Mouse (Mus musculus) c-Kit-positive CD71-positive TER-119-negative erythroid progenitor cells, embryonic 14.5 days (primary cell): Measurements from ENCODE around the gene Cdkn2c.

ENCODE experiments used
- DNase-seq: peaks from one replicate; pipeline ENCODE4 v3.0.0-alpha.2; 2013; ENCODE audit warnings: low read depth

Cdkn2c gene

DNA sequence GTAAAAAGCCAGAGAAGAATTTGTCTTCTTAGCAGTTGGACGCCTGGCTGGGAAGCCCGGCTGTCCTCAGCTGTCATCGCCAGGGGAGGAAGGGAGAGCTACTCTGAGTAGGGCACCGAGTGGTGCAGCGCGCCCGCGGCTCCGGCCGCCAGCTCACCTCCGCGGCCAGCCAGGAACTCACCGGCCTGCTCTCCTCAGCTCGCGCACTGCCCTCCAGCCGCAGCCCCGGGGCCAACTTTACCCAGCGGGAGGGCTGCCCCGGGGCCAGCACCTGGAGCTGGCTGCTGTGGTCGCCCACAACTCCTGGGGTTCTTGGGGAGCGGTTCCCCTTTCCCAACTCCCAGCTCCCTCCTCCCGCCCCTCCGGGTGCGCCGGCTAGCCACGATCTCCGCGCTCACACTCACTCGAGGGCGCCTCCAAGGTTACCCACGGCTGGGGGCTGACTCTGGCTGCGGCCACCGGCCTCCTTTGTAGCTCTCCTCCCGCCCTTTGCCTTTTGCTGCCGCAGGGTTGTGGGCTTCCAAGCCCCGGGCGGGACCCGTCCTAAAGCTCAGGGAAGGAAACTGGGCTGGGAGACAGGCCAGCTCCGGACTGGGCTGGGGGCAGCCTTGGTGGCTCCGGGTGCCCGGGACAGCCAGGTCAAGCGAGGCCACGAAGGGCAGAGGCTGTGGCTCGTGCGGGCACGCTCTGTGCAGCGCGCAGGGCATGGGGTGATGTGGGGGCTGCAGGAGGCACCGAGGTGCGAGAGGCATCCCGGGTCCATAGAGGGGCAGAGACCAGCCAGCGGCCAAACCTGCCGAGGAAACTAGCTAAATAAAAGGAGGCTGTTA lies 9.8 kb downstream of the Cdkn2c start:
- DNase-seq: no peak

DNA sequence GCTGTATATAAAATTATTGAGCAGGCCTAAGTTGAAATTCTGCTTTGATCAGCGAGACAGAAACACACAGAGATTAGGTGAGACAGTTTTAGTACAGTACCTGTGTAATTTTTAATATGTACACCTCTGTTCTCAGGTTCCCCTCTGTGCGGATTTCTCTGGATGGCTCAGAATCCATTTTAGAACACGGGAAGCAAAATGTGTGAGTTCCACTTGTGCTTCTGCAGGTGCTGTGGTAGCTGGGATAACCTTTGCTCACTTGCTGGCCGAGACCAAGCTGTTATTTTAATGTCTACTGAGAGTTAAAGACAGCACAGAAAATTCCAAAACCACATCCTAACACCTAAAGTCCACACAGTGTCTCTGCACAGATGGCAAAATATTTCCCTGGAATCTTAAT lies 10.7 kb downstream of the Cdkn2c start:
- DNase-seq: no peak

DNA sequence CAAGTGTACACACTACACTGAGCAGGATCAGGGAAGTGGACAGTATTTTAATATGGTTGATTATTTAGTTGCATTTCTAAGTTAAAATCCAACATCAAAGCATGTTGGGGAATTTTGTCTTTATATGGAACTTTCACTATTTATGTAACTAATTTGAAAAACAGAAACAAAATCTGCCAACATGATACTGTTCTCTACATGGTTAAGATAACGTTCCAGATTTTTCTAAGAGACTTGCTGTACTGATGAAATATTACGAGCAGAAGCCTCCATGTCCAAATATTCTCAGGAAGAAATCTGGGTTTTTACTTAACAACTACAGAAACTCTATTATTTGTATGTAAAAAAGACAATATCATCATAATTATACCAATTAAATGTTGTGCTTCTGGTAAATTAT lies 11.3 kb downstream of the Cdkn2c start:
- DNase-seq: no peak

DNA sequence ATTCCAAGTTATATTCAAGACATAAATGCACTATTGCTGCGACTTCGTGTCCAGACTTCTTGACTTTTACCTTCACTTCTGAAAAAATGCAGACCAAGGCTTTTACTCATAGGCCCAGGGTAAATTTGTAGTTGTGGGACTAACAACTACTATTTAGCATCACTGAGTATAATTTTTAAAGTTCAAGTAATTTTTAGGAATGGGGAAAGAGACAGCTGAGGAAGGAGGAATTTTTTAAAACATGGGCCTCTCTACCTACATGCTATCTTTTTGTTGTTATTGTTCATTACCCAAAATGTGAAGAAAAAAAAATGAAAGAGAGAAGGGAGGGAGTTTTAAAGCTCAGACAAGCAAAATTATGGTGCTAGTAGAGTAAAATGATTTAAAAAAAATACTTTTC lies 12.3 kb downstream of the Cdkn2c start:
- DNase-seq: no peak

DNA sequence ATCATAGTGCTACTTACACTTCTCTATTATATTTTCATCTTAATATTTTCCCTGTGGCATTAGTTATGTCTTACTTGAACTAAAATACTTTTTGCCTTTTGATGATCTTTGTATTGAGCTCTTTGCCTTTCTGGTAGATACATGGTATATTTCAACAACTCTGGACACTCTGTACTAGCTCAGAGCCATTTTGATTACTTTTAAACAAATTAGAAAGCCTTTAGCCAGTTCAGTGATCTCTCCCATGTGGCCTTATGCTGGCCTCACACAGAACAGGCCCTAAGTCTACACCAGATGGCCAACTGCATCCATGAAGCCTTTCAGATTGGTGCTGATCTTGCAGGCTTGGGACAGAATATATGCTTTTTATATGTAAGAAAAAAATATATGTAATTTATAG lies 13.7 kb downstream of the Cdkn2c start:
- no peak for DNase-seq

DNA sequence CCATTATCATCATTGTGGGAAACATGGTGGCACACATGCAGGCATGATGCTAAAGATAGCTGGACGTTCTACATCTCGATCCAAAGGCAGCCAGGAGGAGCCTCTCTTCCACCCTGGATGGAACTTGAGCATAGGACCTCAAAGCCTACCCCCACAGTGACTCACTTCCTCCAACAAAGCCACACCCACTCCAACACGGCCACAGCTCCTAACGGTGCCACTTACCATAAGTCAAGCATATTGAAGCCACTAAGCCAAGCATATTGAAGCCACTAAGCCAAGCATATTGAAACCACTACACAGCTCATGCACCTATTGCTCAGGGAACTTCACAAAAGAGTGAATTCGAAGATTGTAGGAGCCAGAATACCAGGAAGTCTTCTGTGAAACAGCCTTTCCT lies 17.7 kb downstream of the Cdkn2c start:
- DNase-seq: no peak

DNA sequence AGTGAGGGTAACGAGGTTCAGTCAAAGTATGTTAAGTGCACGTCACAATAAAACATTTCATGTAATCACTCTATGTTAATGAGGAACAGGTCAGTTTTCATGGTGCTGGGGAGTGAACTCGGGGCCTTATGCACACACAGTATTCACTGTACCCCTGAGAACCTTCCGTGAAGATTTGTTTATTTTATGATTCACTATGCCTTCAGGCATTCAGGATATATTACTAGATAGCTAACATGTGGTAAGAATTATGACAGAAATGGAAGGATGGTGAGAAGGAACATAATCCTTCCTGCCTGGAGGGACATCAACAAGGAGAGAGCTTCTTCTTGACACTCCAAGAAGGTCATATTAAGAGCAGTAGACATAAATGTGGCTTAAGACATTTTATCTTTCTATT lies 19.7 kb downstream of the Cdkn2c start:
- DNase-seq: no peak

DNA sequence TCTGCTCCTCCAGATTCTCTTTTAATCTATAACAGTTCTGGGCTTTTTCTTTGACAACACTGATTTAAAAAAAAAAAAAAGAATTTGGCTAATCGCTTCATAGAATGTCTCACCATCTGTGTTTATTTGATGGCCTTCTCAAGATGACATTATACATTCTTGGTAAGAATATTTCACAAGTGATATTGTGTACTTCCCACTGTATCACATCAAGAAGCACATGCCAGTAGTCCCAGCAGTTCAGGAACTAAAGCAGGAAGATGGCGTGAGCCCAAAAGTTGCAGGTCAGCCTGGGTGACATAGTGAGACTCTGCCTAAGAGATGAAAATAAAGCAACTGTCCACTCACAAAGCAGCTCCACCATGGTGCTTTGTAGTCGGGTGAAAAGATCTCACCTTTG lies 25.5 kb downstream of the Cdkn2c start:
- no peak for DNase-seq

DNA sequence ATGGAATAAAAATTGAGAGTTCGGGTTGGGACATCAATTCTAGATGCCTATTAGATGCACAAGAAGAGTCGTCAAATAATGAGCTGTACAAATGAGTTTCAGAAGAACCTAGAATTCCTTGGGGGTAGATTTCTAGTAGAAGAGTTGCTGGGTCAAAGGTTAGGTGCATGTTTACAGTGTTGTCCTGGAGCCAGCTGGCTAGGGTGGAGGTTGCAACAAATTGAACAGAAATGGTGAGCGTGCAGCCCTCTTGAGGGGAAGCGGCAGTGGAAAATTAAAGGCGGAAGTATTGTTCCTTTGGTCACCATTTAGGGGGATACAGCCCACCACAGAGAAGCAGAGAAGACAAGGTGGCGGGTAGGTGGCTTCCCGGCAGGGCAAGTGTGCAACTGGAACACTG lies 26.8 kb downstream of the Cdkn2c start:
- no peak for DNase-seq

DNA sequence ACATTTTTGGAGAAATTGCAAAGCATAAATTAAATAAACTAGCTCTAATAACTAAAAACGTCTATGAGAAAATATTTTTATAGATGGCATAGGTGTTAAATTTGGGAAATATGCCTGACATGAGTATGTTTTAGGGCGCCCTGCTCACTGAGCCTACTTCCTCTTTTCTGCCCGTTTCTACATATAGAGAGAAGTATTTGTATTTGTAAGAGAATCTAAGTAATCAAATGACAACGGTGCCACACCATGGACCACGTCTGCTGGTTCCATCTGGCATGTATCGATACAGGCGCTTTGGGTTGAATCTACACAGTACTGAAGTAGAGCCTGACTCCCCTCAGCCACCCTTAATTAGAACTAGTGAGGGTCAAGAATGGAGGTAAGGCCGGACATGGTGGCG lies 27.6 kb downstream of the Cdkn2c start:
- DNase-seq: no peak

DNA sequence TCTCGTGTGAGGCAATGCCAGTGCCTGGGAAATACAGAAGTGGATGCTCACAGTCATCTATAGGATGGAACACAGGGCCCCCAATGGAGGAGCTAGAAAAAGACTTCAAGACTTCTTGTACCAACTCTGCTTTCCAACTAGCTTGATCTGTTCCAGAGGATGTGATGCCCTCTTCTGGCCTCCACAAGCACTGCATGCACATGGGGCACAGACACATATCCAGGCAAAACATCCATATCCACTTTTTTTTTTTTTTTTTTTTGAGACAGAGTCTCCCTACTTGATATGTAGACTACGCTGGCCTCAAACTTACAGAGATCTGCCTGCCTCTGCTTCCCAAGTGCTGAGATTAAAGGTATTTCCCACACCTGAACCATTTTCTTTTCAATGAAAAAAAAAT lies 32.0 kb downstream of the Cdkn2c start:
- no peak for DNase-seq

DNA sequence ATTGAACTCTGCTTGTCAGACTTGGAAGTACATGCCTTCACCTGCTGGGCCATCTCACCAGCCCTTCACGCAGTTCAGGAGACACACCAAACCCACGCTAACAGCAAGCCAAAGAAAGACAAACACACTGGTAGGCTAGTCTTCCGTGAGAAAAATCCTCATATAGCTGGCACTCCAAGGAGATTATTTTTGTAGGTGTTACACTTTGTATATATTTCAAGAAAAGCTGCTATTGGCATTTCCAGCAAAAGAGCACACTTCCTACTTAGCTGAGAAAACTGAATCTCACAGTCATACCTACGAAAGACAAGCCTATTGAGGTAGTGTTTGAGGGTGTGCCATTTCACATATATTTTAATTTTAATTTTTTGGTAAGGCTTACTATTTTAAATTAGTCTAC lies 36.0 kb downstream of the Cdkn2c start:
- no peak for DNase-seq

DNA sequence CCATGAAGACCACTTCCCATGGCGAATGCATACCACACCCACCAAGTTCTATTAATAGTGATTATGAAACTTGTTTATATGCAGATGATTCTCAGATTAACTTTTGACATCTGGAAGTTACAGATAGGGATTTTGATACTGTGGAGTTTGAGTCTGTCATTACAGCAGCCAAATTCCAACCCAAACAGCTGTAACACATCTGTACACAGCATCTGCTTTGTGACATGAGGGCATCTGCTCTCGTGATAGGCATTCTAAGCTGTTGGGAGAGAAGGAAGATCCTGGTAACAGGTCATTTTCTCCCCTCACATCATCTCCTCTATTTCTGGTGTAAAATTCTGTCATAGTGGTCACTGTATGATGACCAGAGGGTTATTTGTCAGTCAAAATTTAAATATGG lies 36.8 kb downstream of the Cdkn2c start:
- no peak for DNase-seq

DNA sequence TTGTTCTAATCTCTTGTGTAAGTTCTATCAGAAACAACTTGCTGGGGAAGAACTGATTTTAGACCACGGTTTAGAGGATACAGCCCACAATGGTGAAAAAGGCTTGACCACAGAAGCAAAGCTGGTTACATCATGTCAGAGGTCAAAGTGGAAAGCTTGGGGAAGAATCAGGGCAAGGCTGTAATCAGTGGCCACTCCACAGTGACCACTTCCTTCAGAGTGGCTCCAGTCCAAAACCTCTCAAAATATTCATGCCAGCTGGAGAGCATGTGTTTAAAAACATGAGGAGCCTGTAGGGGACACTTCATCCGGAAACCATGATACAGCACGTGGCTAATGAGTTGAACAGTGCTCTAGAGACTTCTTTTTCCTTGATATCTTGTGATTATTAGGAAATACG lies 54.4 kb downstream of the Cdkn2c start:
- DNase-seq: no peak
